Mouse (Mus musculus) lung, embryonic 14.5 days (tissue): Measurements from ENCODE around the gene Cbarp. TPM values are rescaled to one million over a fixed set of nuclear protein-coding genes. Genes with fewer than 3 reads are reported as not detected.

Source experiments
- ATAC-seq: fragments of 200-750 bp; cut with Nextera tagmentation; 2 replicates; pipeline ENCODE4 v1.8.0; 2017; ENCODE audit warnings: mild to moderate bottlenecking, moderate TSS enrichment, moderate library complexity; ENCODE audit not compliant: insufficient read depth
- DNase-seq: peaks from one replicate; pipeline ENCODE4 v3.0.0-alpha.2; 2015
- H3K27ac ChIP-seq: fragments of 300-500 bp; sonication (generic); 2 replicates; pipeline ENCODE4 v1.5.1; 2014; ENCODE audit warnings: low read depth, mild to moderate bottlenecking, moderate library complexity
- H3K27me3 ChIP-seq: fragments of 300-500 bp; sonication (generic); 2 replicates; pipeline ENCODE4 v1.6.1; 2014; ENCODE audit warnings: low read length, control low read depth; ENCODE audit not compliant: insufficient read depth
- H3K36me3 ChIP-seq: fragments of 300-500 bp; sonication (generic); 2 replicates; pipeline ENCODE4 v1.6.1; 2014; ENCODE audit warnings: control low read depth; ENCODE audit not compliant: insufficient read depth
- H3K4me1 ChIP-seq: fragments of 300-500 bp; sonication (generic); 2 replicates; pipeline ENCODE4 v1.6.1; 2014; ENCODE audit warnings: antibody characterized with exemption, control low read depth; ENCODE audit not compliant: insufficient read depth
- H3K4me2 ChIP-seq: fragments of 300-500 bp; sonication (generic); 2 replicates; pipeline ENCODE4 v1.6.1; 2014; ENCODE audit warnings: mild to moderate bottlenecking
- H3K4me3 ChIP-seq: fragments of 300-500 bp; sonication (generic); 2 replicates; pipeline ENCODE4 v1.5.1; 2014; ENCODE audit warnings: low read depth, low read length
- H3K9ac ChIP-seq: fragments of 300-500 bp; sonication (generic); 2 replicates; pipeline ENCODE4 v1.6.1; 2014
- H3K9me3 ChIP-seq: fragments of 300-500 bp; sonication (generic); 2 replicates; pipeline ENCODE4 v1.6.1; 2016; ENCODE audit warnings: low read depth, low read length, control low read depth
- CTCF ChIP-seq: IDR thresholded peaks from 2 replicates; pipeline ENCODE4 v1.5.1; 2016; ENCODE audit warnings: antibody characterized with exemption, low read depth
- WGBS: fragments of 180-500 bp; shearing (Covaris S2); extraction: QIAGEN DNeasy Blood & Tissue Kit; methylation state at CpG from one replicate; pipeline ENCODE4 v1.1.7; 2014; 5-methylcytosine and 5-hydroxymethylcytosine counted together
- polyA plus RNA-seq: library from polyadenylated mRNA; unstranded; fragments of >200 nt; fragmentation: Nextera tagmentation; extraction: Ambion mirVana; gene quantifications from 2 replicates; pipeline ENCODE4 v1.2.1, GENCODE M21; 2014

The Cbarp gene
- polyA plus RNA-seq, 1 experiment from 2014 or later = 5.5 TPM

DNA sequence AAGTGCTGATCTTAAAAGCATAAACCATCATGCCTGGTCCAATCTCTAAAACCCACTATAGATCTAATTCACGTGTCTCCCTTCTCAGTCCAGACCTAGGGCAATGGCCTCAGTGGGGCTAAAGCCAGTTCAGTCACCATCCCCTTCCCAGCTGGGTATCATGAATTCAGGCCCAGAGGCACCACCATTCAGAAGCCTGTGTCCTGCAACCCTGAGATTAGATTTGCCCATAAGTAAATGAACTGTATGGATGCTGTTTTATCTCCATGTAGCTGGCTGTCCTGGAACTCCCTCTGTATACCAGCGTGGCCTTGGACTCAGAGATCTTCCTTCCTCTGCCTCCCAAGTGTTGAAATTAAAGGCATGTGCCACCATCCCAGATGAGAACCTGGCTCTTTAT is 37.6 kb downstream of the Cbarp start:
- Histone ChIP-seq H3K4me1 (peaks cover 9% of the 10 kb centered on the region), H3K9me3 (no peaks in the 10 kb centered on the region), H3K27me3 (no peaks in the 10 kb centered on the region), H3K4me3 (peak overlapping the region; percentile 96; the same call in 1 of the 2 replicates), H3K27ac (peak overlapping the region; percentile 65), H3K9ac (peak overlapping the region; percentile 84), H3K4me2 (peak overlapping the region; percentile 90), H3K36me3 (no peaks in the 10 kb centered on the region)
- 86% methylated on average over 2 of the region's 2 CpGs for WGBS
- ATAC-seq = no peak
- DNase-seq = no peak
- TF ChIP-seq CTCF = no peak

DNA sequence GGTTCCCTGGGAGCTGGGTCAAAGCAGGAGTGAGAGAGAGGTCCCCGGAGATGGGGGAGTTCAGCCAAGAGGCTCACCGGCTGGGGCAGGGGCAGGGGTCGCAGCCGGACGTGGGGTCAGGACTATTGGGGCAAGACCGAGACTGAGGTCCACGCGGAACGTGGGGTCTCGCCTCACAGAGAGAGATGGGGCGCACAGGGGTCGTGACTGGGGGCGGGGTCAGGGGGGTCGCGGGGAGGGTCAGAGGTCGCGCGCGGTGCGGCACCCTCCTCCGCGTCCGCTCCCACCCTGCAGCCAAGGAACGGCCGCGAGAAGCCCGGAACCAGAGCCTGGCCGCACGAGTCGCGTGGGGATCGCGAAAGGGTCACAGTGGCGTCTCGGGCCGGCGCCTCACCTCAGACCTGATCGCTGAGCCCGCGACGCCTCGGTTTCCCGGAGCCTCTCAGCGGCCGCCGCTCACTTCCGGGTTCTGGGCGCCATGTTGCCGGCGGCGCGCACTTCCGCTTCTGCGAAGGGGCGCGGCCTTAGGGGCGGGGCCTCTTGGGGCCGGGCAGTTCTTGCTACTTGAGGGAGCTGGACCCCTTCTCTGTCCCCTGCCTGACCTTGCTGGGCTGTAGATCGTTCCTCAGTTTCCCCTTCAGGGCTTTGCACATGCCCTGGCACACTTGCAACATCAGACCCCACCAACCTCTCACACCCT is 38.3 kb downstream of the Cbarp start:
- H3K27ac ChIP-seq = peak overlapping the region; percentile 65
- 2% methylated on average over 57 of the region's 59 CpGs for WGBS
- H3K4me3 ChIP-seq = peak overlapping the region; percentile 96
- peak overlapping the region; percentile 84 for H3K9ac ChIP-seq
- no peaks in the 10 kb centered on the region for H3K36me3 ChIP-seq
- peak; percentile 88 for ATAC-seq
- H3K4me1 ChIP-seq = peaks cover 11% of the 10 kb centered on the region
- peak overlapping the region; percentile 90 for H3K4me2 ChIP-seq
- H3K27me3 ChIP-seq = no peaks in the 10 kb centered on the region
- H3K9me3 ChIP-seq = no peaks in the 10 kb centered on the region
- no peak for TF ChIP-seq CTCF
- peak; percentile 95 for DNase-seq

DNA sequence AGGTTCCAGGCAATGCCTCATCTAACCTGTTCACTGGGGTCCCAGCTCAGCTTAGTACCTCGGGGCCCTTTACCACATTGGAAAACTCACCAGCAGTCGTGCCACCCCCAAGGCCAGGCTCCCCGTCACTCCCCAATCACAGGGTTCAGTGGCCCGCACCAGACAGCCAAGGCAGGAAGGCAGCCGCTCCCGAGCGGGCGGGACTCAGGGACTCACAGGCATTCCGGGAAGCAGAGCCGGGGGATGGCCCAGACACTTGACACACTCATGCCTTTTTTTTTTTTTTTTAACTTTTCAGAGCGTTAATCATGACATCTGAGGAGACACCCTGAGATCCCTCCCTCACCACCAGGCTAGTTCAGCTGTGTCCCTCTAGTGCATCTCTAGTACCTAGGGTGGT is 39.7 kb downstream of the Cbarp start:
- ATAC-seq (no peak), DNase-seq (peak; percentile 30)
- no peak for TF ChIP-seq CTCF
- peak overlapping the region; percentile 34; the same call in 1 of the 2 replicates for H3K9ac ChIP-seq
- 46% methylated on average over 11 of the region's 11 CpGs for WGBS
- no peak overlapping the region for H3K27ac ChIP-seq
- H3K9me3 ChIP-seq = no peaks in the 10 kb centered on the region
- no peaks in the 10 kb centered on the region for H3K36me3 ChIP-seq
- H3K4me2 ChIP-seq = peak overlapping the region; percentile 90
- no peaks in the 10 kb centered on the region for H3K27me3 ChIP-seq
- H3K4me1 ChIP-seq = peaks cover 18% of the 10 kb centered on the region
- peak overlapping the region; percentile 96 for H3K4me3 ChIP-seq

- Histone ChIP-seq H3K4me1 (peaks cover 18% of the 10 kb centered on the region), H3K9me3 (no peaks in the 10 kb centered on the region), H3K4me3 (no peak overlapping the region), H3K27me3 (no peaks in the 10 kb centered on the region), H3K27ac (peak overlapping the region; percentile 60; the same call in 1 of the 2 replicates), H3K36me3 (0 out of 2 replicates have a peak, but pooled peaks cover 3% of the 10 kb centered on the region), H3K9ac (no peak overlapping the region), H3K4me2 (no peak overlapping the region)
- WGBS = 76% methylated on average over 5 of the region's 5 CpGs
- ATAC-seq (no peak), DNase-seq (no peak)
- TF ChIP-seq CTCF = no peak
Observed at GRCm38 (mm10) chr10:80098630-80099029, 42.0 kb downstream of the Cbarp start.

GRCm38 (mm10) chr10:80097275-80097674 is 43.4 kb downstream of the Cbarp start:
- DNase-seq = peak; percentile 61
- 0 out of 2 replicates have a peak, but pooled peaks cover 3% of the 10 kb centered on the region for H3K36me3 ChIP-seq
- H3K27me3 ChIP-seq = no peaks in the 10 kb centered on the region
- H3K4me1 ChIP-seq = peaks cover 18% of the 10 kb centered on the region
- TF ChIP-seq CTCF = no peak
- no peaks in the 10 kb centered on the region for H3K9me3 ChIP-seq
- 12% methylated on average over 7 of the region's 7 CpGs for WGBS
- peak; percentile 63 for ATAC-seq
- H3K27ac ChIP-seq = peak overlapping the region; percentile 60
- no peak overlapping the region for H3K9ac ChIP-seq
- no peak overlapping the region for H3K4me3 ChIP-seq
- peak overlapping the region; percentile 33 for H3K4me2 ChIP-seq

GRCm38 (mm10) chr10:80095547-80095946 is 45.1 kb downstream of the Cbarp start:
- TF ChIP-seq CTCF = no peak
- Histone ChIP-seq H3K36me3 (0 out of 2 replicates have a peak, but pooled peaks cover 3% of the 10 kb centered on the region), H3K9ac (no peak overlapping the region; the same call in 1 of the 2 replicates), H3K4me1 (peaks cover 9% of the 10 kb centered on the region), H3K9me3 (no peaks in the 10 kb centered on the region), H3K27ac (peak overlapping the region; percentile 42; the same call in 1 of the 2 replicates), H3K4me2 (no peak overlapping the region), H3K27me3 (no peaks in the 10 kb centered on the region), H3K4me3 (no peak overlapping the region)
- WGBS = 72% methylated on average over 5 of the region's 5 CpGs
- DNase-seq (peak; percentile 58), ATAC-seq (no peak)

DNA sequence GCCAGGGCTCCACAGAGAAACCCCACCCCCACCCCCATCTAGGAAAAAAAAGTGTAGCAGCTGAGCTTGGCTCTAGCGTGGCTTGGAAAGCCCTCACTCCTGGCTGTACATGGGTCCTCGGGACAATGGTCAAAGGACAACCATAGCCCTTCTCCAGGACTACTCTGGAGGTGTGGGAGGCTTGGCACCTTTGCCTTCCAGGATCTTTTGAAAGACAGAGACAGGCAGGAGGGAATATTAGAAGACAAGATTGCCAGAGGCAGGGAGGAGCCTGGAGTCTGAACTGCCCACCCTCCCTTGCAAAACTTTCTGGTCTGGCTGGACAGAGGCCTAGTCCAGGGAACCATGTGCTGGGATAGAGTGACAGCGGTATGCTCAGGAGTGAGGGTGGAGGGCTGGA is 46.0 kb downstream of the Cbarp start:
- DNase-seq (no peak), ATAC-seq (no peak)
- 68% methylated on average over 3 of the region's 3 CpGs for WGBS
- H3K4me1 ChIP-seq = peaks cover 9% of the 10 kb centered on the region
- 0 out of 2 replicates have a peak, but pooled peaks cover 3% of the 10 kb centered on the region for H3K36me3 ChIP-seq
- no peak for TF ChIP-seq CTCF
- H3K9me3 ChIP-seq = no peaks in the 10 kb centered on the region
- no peaks in the 10 kb centered on the region for H3K27me3 ChIP-seq
- H3K27ac ChIP-seq = no peak overlapping the region
- H3K4me2 ChIP-seq = no peak overlapping the region
- H3K4me3 ChIP-seq = no peak overlapping the region
- H3K9ac ChIP-seq = no peak overlapping the region
